Mouse (Mus musculus): ENCODE data around the gene Uchl3.

Uchl3 gene

GRCm38 (mm10) chr14:101653581-101654525, at the start of gene Uchl3:
Gene Uchl3 (plus strand): TSS chr14:101653967.
- peak; percentile 98 for DNase-seq (ENCODE audit: low spot score in 2 of 2)

- DNase-seq (ENCODE audit: low spot score in 2 of 2): no peak
Measured at GRCm38 (mm10) chr14:101605843-101606242, 47.9 kb upstream of the Uchl3 start.

- DNase-seq (ENCODE audit: low spot score in 2 of 2): peak; percentile 16 to 17
Measured at GRCm38 (mm10) chr14:101607631-101608518, 45.9 kb upstream of the Uchl3 start.

- peak; percentile 66 to 69 for DNase-seq (ENCODE audit: low spot score in 2 of 2)
Measured at GRCm38 (mm10) chr14:101608519-101609368, 45.0 kb upstream of the Uchl3 start, which contains the start of gene Tbc1d4. Gene Tbc1d4 (minus strand): TSS chr14:101609191.

- no peak for DNase-seq (ENCODE audit: low spot score in 2 of 2)
Measured at GRCm38 (mm10) chr14:101610701-101611100, 43.1 kb upstream of the Uchl3 start.

- DNase-seq (ENCODE audit: low spot score in 2 of 2): no peak
Measured at GRCm38 (mm10) chr14:101613206-101613605, 40.6 kb upstream of the Uchl3 start.

- DNase-seq (ENCODE audit: low spot score in 2 of 2): no peak
Measured at GRCm38 (mm10) chr14:101616178-101616577, 37.6 kb upstream of the Uchl3 start.

- no peak for DNase-seq (ENCODE audit: low spot score in 2 of 2)
Measured at GRCm38 (mm10) chr14:101617680-101618079, 36.1 kb upstream of the Uchl3 start.

GRCm38 (mm10) chr14:101630548-101630947, 23.2 kb upstream of the Uchl3 start:
- DNase-seq (ENCODE audit: low spot score in 2 of 2): no peak

- DNase-seq (ENCODE audit: low spot score in 2 of 2): no peak
Measured at GRCm38 (mm10) chr14:101635765-101636164, 18.0 kb upstream of the Uchl3 start.

GRCm38 (mm10) chr14:101637381-101637780, 16.4 kb upstream of the Uchl3 start:
- DNase-seq (ENCODE audit: low spot score in 2 of 2): no peak

GRCm38 (mm10) chr14:101640153-101640843, 13.5 kb upstream of the Uchl3 start, which contains the start of gene Commd6:
Gene Commd6 (minus strand): TSS chr14:101640686.
- DNase-seq (ENCODE audit: low spot score in 2 of 2): peak; percentile 91 to 95

- DNase-seq (ENCODE audit: low spot score in 2 of 2): no peak
Measured at GRCm38 (mm10) chr14:101644948-101645347, 8.8 kb upstream of the Uchl3 start.

GRCm38 (mm10) chr14:101650551-101650950, 3.2 kb upstream of the Uchl3 start:
- no peak for DNase-seq (ENCODE audit: low spot score in 2 of 2)

- DNase-seq (ENCODE audit: low spot score in 2 of 2): no peak
Measured at GRCm38 (mm10) chr14:101652571-101652970, 1.2 kb upstream of the Uchl3 start.

- no peak for DNase-seq (ENCODE audit: low spot score in 2 of 2)
Measured at GRCm38 (mm10) chr14:101654526-101654909, 751 bp downstream of the Uchl3 start.

GRCm38 (mm10) chr14:101656307-101656706, 2.5 kb downstream of the Uchl3 start:
- no peak for DNase-seq (ENCODE audit: low spot score in 2 of 2)

GRCm38 (mm10) chr14:101661654-101662412, 8.1 kb downstream of the Uchl3 start:
- DNase-seq (ENCODE audit: low spot score in 2 of 2): no peak

GRCm38 (mm10) chr14:101664274-101664673, 10.5 kb downstream of the Uchl3 start:
- DNase-seq (ENCODE audit: low spot score in 2 of 2): no peak

- DNase-seq (ENCODE audit: low spot score in 2 of 2): no peak
Measured at GRCm38 (mm10) chr14:101666056-101666455, 12.3 kb downstream of the Uchl3 start.

Measured in frontal cortex, postnatal 36 days (tissue).